Mouse (Mus musculus) E14TG2a.4 (cell line): ENCODE measurements around the gene Cdk5rap2.

Experiments used
- CTCF ChIP-seq: conservative IDR thresholded peaks from 2 replicates; pipeline ENCODE4 v1.5.1; 2014; ENCODE audit warnings: low read length
- NANOG ChIP-seq: IDR thresholded peaks from 2 replicates; pipeline ENCODE4 v1.6.1; 2014; ENCODE audit warnings: borderline replicate concordance, low read length, mixed read lengths
- POU5F1 ChIP-seq: IDR thresholded peaks from 2 replicates; pipeline ENCODE4 v1.6.1; 2014; ENCODE audit warnings: low read length, borderline replicate concordance

DNA sequence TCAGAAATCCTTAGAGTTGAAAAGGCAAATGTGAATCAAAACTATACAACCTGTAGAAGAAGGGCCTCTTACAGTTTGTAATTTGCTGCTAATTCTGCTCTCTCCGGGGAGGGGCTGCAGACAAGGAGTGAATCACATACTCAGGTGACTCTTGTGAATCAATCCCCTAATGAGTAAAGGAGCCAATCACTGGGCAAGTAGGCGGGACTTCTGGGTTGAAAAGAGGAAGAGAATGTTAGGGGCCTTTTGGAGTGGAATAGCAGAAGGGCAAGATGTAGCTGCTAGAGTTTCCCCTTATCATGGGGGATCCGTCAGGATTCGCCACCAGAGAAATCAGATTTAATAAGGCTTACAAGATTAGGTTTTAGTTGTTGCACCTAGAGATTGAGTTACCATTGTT, 12.2 kb downstream of the Cdk5rap2 start:
- TF ChIP-seq CTCF (no peak), NANOG (no peak), POU5F1 (no peak)
